Mouse (Mus musculus): ENCODE data around the gene Zfp987. TPM values are rescaled to one million over a fixed set of nuclear protein-coding genes. Genes with fewer than 3 reads are reported as not detected.
"Not testable (repeated sequence)": the region's sequence is repeated elsewhere in the genome, so short reads cannot be mapped to it uniquely, and the experiment has no call there.

The Zfp987 gene
- total RNA-seq, 2 experiments from 2014 or later: 0.20 TPM; not detected in 1

DNA sequence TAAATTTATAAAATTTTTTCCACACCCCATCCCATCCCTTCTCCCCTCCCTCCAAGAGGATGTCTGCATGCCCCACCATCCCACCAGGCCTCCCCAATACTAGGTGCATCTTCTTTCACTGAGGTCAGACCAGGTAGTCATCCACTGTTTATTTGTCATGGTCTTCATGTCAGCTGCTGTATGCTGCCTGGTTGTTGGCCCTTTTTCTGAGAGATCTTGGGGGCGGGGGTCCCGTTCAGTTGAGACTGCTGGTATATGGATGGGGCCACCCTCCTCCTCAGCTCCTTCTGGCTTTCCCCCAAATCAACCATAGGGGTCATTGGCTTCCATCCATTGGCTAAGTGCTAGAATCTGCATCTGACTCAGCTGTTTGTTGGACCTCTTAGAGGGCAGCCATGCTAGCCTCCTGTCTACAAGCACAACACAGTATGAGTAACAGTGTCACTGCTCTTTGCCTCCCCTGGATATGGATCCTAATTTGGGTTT is 71.7 kb downstream of the Zfp987 start:
- intact Hi-C loops (cut with DNase I); DNase-seq: not testable (repeated sequence)

- intact Hi-C loops (cut with DNase I); DNase-seq: not testable (repeated sequence)
Measured at GRCm38 (mm10) chr4:146173378-146174226, 76.5 kb downstream of the Zfp987 start.

Other genes starting within 250 kb of the Zfp987 start
- under 1 TPM in 1 of 2 experiments, not detected in 1; 0.50 TPM for gene Zfp986, start 228.5 kb upstream of the Zfp987 start, total RNA-seq (2021)
- gene Zfp600, start 59.5 kb downstream of the Zfp987 start, total RNA-seq (2021): not detected

Measured in left cerebral cortex, postnatal 4 days (tissue).